Mouse (Mus musculus) spleen, adult 2 months (tissue): ENCODE results near the gene Nek8.

Experiments
- CTCF ChIP-seq: fragments of 200-500 bp; IDR thresholded peaks from 2 replicates; pipeline ENCODE4 v1.5.1; 2011; ENCODE audit warnings: mild to moderate bottlenecking, inconsistent platforms; ENCODE audit not compliant: insufficient read depth, insufficient read length, insufficient replicate concordance; ENCODE audit errors: extremely low read depth
- POLR2A ChIP-seq: fragments of 200-500 bp; IDR thresholded peaks from 2 replicates; pipeline ENCODE4 v1.6.1; 2011; ENCODE audit warnings: low read depth, low read length, inconsistent platforms

DNA sequence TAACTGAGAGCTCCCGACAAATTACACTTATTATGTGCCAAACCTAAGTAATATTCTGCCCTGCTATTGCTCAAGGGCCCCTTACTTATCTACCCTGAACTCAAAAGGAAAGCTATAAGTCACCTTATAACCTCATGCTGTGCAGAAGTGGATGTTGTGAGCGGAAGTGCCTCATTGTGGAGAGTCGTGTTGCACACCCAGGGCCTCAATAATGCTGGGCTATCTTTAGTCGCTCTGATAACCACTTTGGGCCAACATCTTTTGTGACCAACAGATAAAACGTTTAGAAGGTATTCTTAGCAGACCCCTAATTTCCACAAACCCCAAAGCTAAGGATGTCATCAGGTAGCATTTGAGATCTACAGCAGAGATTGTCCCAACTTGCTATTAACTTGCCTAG lies 35.8 kb downstream of the Nek8 start:
- TF ChIP-seq CTCF, result no peak
- no peak for TF ChIP-seq POLR2A
